Mouse (Mus musculus): ENCODE data around the gene Exosc1. TPM values are rescaled to one million over a fixed set of nuclear protein-coding genes. Genes with fewer than 3 reads are reported as not detected.

Gene Exosc1
- total and polyA plus RNA-seq, 3 experiments: 56.6 to 109 (median 68.6) TPM

DNA sequence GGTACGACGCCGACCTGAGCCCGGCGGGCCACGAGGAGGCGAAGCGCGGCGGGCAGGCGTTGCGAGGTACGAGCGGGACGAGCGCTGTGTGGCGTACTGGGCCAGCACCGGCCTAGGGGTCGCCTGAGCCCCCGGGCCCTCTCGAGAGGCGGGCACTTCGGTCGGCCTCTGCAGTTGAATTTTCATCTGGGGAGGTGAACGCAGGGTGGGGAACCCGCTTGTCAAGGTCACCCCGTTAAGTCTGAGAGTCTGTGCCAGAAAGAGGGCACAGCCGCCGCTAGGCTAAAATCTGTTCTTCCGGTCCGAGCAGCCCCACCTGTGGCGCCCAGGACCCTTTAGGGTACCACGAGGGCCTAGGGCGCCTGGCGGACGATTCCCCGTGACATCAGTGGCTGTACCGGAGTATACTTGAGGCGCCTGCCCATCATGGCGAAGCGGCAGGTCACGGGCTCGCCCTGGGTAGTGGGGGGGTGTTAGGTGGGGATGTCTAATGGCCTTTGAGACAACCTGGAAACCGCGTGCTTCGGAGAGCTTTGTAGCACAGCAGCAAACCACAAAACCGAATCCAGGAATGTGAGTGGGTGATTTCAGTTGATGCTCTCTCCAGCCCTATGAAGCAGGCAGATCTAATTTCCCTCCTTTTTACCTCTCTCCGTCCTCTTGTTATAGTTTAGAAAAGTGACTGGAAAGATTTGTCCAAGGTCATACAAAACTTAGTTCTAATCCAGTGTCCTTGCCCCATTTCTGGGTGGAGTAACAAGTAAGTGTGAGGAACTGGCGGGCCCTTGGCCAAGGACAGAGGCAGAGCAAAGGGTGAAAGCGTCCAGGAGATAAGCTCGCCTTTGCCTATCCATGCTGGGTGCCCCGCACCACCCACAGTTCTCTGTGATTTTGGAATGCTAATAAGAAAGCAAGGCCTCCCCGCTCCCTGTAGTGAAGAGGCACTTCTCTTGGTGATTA, 20.8 kb downstream of the Exosc1 start:
- Histone ChIP-seq H3K4me2 (ENCODE audit: insufficient read depth, low read depth, poor library complexity, severe bottlenecking) (peak overlapping the region; percentile 98), H3K9ac (ENCODE audit: insufficient read depth, low read depth) (peak overlapping the region; percentile 80), H3K4me3 (replicated peaks in 1 of 3; ENCODE audit: low read depth in 2 of 3, low read length in 2 of 3, poor library complexity in 1 of 3) (peak overlapping the region; percentile 78 to 99 (median 96)), H3K79me2 (replicated peaks; ENCODE audit: control insufficient read depth, extremely low read depth, insufficient read depth, poor library complexity, severe bottlenecking) (peaks cover 42% of the 10 kb centered on the region), H3K36me3 (replicated peaks in 1 of 2; ENCODE audit: control insufficient read depth in 1 of 2, insufficient read depth in 1 of 2, low read length in 1 of 2) (peaks cover 23 to 36% of the 10 kb centered on the region in 2 experiments), H3K27me3 (replicated peaks) (no peaks in the 10 kb centered on the region), H3K9me3 (replicated peaks; ENCODE audit: low read length) (no peaks in the 10 kb centered on the region), H3K27ac (ENCODE audit: insufficient read depth, low read depth) (peak overlapping the region; percentile 53), H3K4me1 (ENCODE audit: control insufficient read depth in 1 of 2, insufficient read depth in 2 of 2) (peaks cover 6 to 20% of the 10 kb centered on the region in 2 experiments; a peak in 2 of 4 replicates)
- in situ Hi-C loops (cut with MboI; ENCODE audit: low pct_ligation_motif_present, low pct_unique_long_range_greater_than_20kb, low sequenced_read_pairs): no loop called here
- peak; percentile 1; the same call in 1 of the 2 replicates for TF ChIP-seq TCF12 (IDR thresholded peaks at IDR 0.05; ENCODE audit: low read depth, low read length)
- TF ChIP-seq SIN3A (IDR thresholded peaks at IDR 0.05; ENCODE audit: low read length): peak; percentile 15; the same call in 1 of the 2 replicates
- no peak for TF ChIP-seq GABPA (IDR thresholded peaks at IDR 0.05; ENCODE audit: insufficient replicate concordance, low read depth, low read length)
- TF ChIP-seq MYC (IDR thresholded peaks at IDR 0.05; ENCODE audit: low read depth, low read length): peak; percentile 20; the same call in 1 of the 2 replicates
- TF ChIP-seq MXI1 (IDR thresholded peaks at IDR 0.05; ENCODE audit: low read depth, low read length): peak; percentile 53
- TF ChIP-seq HCFC1 (IDR thresholded peaks at IDR 0.05; ENCODE audit: low read depth, low read length): no peak
- dilution Hi-C loops (cut with MboI; ENCODE audit: extremely low pct_ligation_motif_present, extremely low pct_unique_long_range_greater_than_20kb, low sequenced_read_pairs): no loop called here
- DNase-seq (ENCODE audit: extremely low read depth): no peak

DNA sequence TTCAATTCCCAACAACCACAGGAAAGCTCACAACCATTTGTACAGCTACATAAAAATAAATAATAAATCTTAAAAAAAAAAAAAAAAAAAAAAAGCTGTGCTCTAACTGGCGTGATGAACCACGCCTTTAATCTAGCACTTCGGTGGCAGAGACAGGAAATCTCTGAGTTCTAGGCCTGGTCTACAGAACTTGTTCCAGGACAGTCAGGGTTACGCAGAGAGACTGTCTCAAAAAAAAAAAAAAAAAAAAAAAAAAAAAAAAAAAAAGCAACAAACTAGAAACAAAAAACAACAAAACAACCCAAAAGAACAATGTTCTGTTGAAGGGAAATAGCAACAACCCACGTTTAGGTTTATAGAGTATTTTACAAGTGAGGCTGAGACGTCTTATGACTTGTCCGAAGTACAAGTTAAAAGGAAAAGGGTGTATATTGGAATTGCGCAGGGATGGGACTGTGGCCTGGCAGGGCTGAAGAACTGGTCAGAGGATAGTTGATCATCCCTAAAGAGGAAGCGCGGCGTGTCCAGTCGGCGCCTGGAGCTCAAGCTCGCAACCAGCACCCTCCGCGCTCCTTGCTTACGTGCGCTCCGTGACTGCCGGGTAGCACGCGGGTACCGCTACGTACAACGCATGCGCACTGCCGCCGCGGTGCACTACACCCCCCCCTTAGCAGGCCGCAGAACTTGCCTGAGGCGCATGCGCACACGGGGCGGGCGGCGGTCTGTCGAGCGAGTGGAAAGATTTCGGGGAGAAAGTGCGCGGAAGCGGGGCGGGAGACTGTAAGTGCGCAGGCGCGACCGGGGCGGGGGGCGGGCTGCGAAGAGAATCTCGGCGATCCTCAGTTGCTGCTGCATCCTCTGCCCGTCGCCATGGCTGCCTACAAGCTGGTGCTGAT, 21.8 kb downstream of the Exosc1 start, which contains the start of gene Pgam1:
Gene Pgam1 (plus strand): TSS at position 746 of the 896 bp plus-strand sequence.
- peaks cover 6 to 20% of the 10 kb centered on the region in 2 experiments; a peak in 3 of 4 replicates for H3K4me1 ChIP-seq (ENCODE audit: control insufficient read depth in 1 of 2, insufficient read depth in 2 of 2)
- no peak for TF ChIP-seq ETS1 (conservative IDR thresholded peaks at IDR 0.05; ENCODE audit: low read depth, low read length)
- peak; percentile 57; the same call in 1 of the 2 replicates for TF ChIP-seq MAZ (IDR thresholded peaks at IDR 0.05; ENCODE audit: low read depth, low read length)
- TF ChIP-seq MEF2A (IDR thresholded peaks at IDR 0.05; ENCODE audit: borderline replicate concordance, low read depth, low read length): peak; percentile 13; the same call in 1 of the 2 replicates
- TF ChIP-seq MXI1 (IDR thresholded peaks at IDR 0.05; ENCODE audit: low read depth, low read length): peak; percentile 62; the same call in 1 of the 2 replicates
- peak; percentile 82 for TF ChIP-seq ELF1 (IDR thresholded peaks at IDR 0.05; ENCODE audit: low read depth, low read length)
- 0 out of 2 replicates have a peak, but pooled peaks have one; percentile 5 for TF ChIP-seq USF2 (conservative IDR thresholded peaks at IDR 0.05; ENCODE audit: low read depth, low read length)
- peak; percentile 94 for TF ChIP-seq MAX (IDR thresholded peaks at IDR 0.05; ENCODE audit: low read length)
- peak; percentile 93 for TF ChIP-seq ZNF384 (IDR thresholded peaks at IDR 0.05; ENCODE audit: low read depth, low read length)
- no peak for TF ChIP-seq RCOR1 (conservative IDR thresholded peaks at IDR 0.05; ENCODE audit: low read depth, low read length)
- no peak for TF ChIP-seq CTCF (conservative IDR thresholded peaks at IDR 0.05 in 1 of 2, IDR thresholded peaks at IDR 0.05 in 1 of 2; ENCODE audit: low read depth in 2 of 2, low read length in 2 of 2)
- TF ChIP-seq TBP (conservative IDR thresholded peaks at IDR 0.05; ENCODE audit: low read depth, low read length): 0 out of 2 replicates have a peak, but pooled peaks have one; percentile 33
- no peak for TF ChIP-seq USF1 (IDR thresholded peaks at IDR 0.05; ENCODE audit: low read depth, low read length)
- peak; percentile 55 for TF ChIP-seq HCFC1 (IDR thresholded peaks at IDR 0.05; ENCODE audit: low read depth, low read length)
- TF ChIP-seq SMC3 (IDR thresholded peaks at IDR 0.05; ENCODE audit: low read depth, low read length): no peak
- no peak for TF ChIP-seq JUND (conservative IDR thresholded peaks at IDR 0.05; ENCODE audit: low read depth, low read length)
- no peak for TF ChIP-seq KAT2A (IDR thresholded peaks at IDR 0.05; ENCODE audit: insufficient replicate concordance, low read length)
- no peak for TF ChIP-seq EP300 (IDR thresholded peaks at IDR 0.05; ENCODE audit: low read length)
- peak; percentile 72; the same call in 1 of the 2 replicates for TF ChIP-seq CHD1 (IDR thresholded peaks at IDR 0.05; ENCODE audit: low read depth, low read length)
- TF ChIP-seq MAFK (IDR thresholded peaks at IDR 0.05; ENCODE audit: insufficient replicate concordance, low read length): no peak
- no peak for TF ChIP-seq GABPA (IDR thresholded peaks at IDR 0.05; ENCODE audit: insufficient replicate concordance, low read depth, low read length)
- TF ChIP-seq JUN (IDR thresholded peaks at IDR 0.05; ENCODE audit: insufficient read depth, low read depth, low read length): no peak
- TF ChIP-seq UBTF (IDR thresholded peaks at IDR 0.05; ENCODE audit: low read depth, low read length): no peak
- TF ChIP-seq SIN3A (IDR thresholded peaks at IDR 0.05; ENCODE audit: low read length): peak; percentile 78

More for the DNA sequence above, 21.8 kb downstream of the Exosc1 start, which contains the start of gene Pgam1:
- Histone ChIP-seq H3K27me3 (replicated peaks) (no peaks in the 10 kb centered on the region), H3K4me3 (replicated peaks in 1 of 3; ENCODE audit: low read depth in 2 of 3, low read length in 2 of 3, poor library complexity in 1 of 3) (peak within 1 kb of the TSS; percentile 78 to 99 (median 96)), H3K36me3 (replicated peaks in 1 of 2; ENCODE audit: control insufficient read depth in 1 of 2, insufficient read depth in 1 of 2, low read length in 1 of 2) (peaks cover 13 to 27% of the 10 kb centered on the region in 2 experiments), H3K79me2 (replicated peaks; ENCODE audit: control insufficient read depth, extremely low read depth, insufficient read depth, poor library complexity, severe bottlenecking) (peaks cover 42% of the 10 kb centered on the region), H3K4me2 (ENCODE audit: insufficient read depth, low read depth, poor library complexity, severe bottlenecking) (peak within 1 kb of the TSS; percentile 98), H3K27ac (ENCODE audit: insufficient read depth, low read depth) (peak within 1 kb of the TSS; percentile 63), H3K9me3 (replicated peaks; ENCODE audit: low read length) (no peaks in the 10 kb centered on the region), H3K9ac (ENCODE audit: insufficient read depth, low read depth) (peak within 1 kb of the TSS; percentile 80)
- in situ Hi-C loops (cut with MboI; ENCODE audit: low pct_ligation_motif_present, low pct_unique_long_range_greater_than_20kb, low sequenced_read_pairs) (no loop called here), dilution Hi-C loops (cut with MboI; ENCODE audit: extremely low pct_ligation_motif_present, extremely low pct_unique_long_range_greater_than_20kb, low sequenced_read_pairs) (no loop called here)
- peak; percentile 98 for DNase-seq (ENCODE audit: extremely low read depth)

All from CH12.LX (cell line).